Mouse (Mus musculus) thymus, adult 2 months (tissue): Measurements from ENCODE around the gene Gpr65. TPM values are rescaled to one million over a fixed set of nuclear protein-coding genes. Genes with fewer than 3 reads are reported as not detected.
"Not testable (repeated sequence)": the region's sequence is repeated elsewhere in the genome, so short reads cannot be mapped to it uniquely, and the experiment has no call there.

Experiments used
- DNase-seq: peaks from one replicate; pipeline ENCODE4 v3.0.0; 2021
- H3K27ac ChIP-seq: fragments of 200-500 bp; 2 replicates; pipeline ENCODE4 v1.5.1; 2012; ENCODE audit warnings: low read length, control low read depth; ENCODE audit not compliant: control insufficient read depth, insufficient read depth
- H3K27me3 ChIP-seq: fragments of 200-500 bp; 2 replicates; pipeline ENCODE4 v1.6.1; 2012; ENCODE audit warnings: mild to moderate bottlenecking, low read length, moderate library complexity, mixed read lengths; ENCODE audit not compliant: control insufficient read depth, insufficient read depth
- H3K36me3 ChIP-seq: fragments of 200-500 bp; 2 replicates; pipeline ENCODE4 v1.6.1; 2012; ENCODE audit warnings: mild to moderate bottlenecking, low read length, moderate library complexity; ENCODE audit not compliant: control insufficient read depth, insufficient read depth
- H3K4me1 ChIP-seq: fragments of 200-500 bp; replicated peaks from 2 replicates; pipeline ENCODE4 v1.6.1; 2012; ENCODE audit warnings: low read length; ENCODE audit not compliant: control insufficient read depth, insufficient read depth
- H3K4me3 ChIP-seq: fragments of 200-500 bp; 2 replicates; pipeline ENCODE4 v1.5.1; 2012; ENCODE audit warnings: mild to moderate bottlenecking, low read length, control low read depth, moderate library complexity; ENCODE audit not compliant: control insufficient read depth, insufficient read depth
- CTCF ChIP-seq: fragments of 200-500 bp; IDR thresholded peaks from 2 replicates; pipeline ENCODE4 v1.5.1; 2012; ENCODE audit warnings: mild to moderate bottlenecking, control low read depth, low read length, moderate library complexity, borderline replicate concordance; ENCODE audit not compliant: control insufficient read depth, poor library complexity, insufficient read depth; ENCODE audit errors: extremely low read depth
- POLR2A ChIP-seq: fragments of 200-500 bp; IDR thresholded peaks from 2 replicates; pipeline ENCODE4 v1.6.1; 2012; ENCODE audit warnings: mild to moderate bottlenecking, low read length, control low read depth, moderate library complexity; ENCODE audit not compliant: control insufficient read depth, poor library complexity, insufficient read depth; ENCODE audit errors: extremely low read depth
- WGBS: fragments of 180-500 bp; shearing (Covaris S2); methylation state at CpG from one replicate; pipeline ENCODE4 v1.1.7; 2018; 5-methylcytosine and 5-hydroxymethylcytosine counted together
- polyA plus RNA-seq: library from polyadenylated mRNA; depleted of rRNA; stranded (reverse); fragments of >200 nt; gene quantifications from 2 replicates; pipeline ENCODE4 v1.2.3, GENCODE M21; 2012; rRNA removed

Gpr65 gene
- polyA plus RNA-seq, 1 experiment = 15.1 TPM

DNA sequence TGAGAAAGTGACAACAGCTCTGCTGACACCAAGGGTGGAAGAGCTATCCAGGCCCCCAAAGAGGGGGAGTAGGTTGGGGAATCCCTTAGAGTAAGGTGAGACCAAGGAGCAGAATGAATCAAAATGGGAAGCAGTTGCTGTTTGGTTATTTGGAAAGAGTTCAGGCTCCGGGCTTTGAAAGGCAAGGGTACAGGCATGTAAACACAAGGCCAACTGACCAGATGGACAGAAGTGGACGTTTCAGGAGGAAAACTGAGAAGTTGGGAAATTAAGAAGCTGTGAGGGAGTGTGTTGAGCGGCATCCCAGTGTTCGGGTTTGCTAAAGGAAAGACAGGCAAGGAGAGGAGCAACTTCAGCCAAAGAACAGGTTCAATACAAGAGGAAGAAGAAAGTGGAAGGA is 54.0 kb downstream of the Gpr65 start:
- WGBS = 91% methylated on average over 4 of the region's 4 CpGs
- H3K4me3 ChIP-seq = no peak overlapping the region

GRCm38 (mm10) chr12:98324170-98324569 is 55.7 kb downstream of the Gpr65 start:
- not testable (repeated sequence) for H3K27ac ChIP-seq, H3K4me3 ChIP-seq, H3K27me3 ChIP-seq, H3K36me3 ChIP-seq, H3K4me1 ChIP-seq
- DNase-seq = peak; percentile 3
- no CpG with 5 or more reads among the region's 1 CpGs for WGBS

More for the DNA sequence above, 54.0 kb downstream of the Gpr65 start:
- H3K27me3 ChIP-seq = no peaks in the 10 kb centered on the region
- no peak for DNase-seq
- TF ChIP-seq POLR2A (no peak), CTCF (no peak)
- no peaks in the 10 kb centered on the region for H3K4me1 ChIP-seq
- H3K36me3 ChIP-seq = no peaks in the 10 kb centered on the region
- no peak overlapping the region for H3K27ac ChIP-seq

Other genes starting within 250 kb of the Gpr65 start
- 8.9 and 9.3 TPM in 2 replicates for gene Galc, start 9.2 kb upstream of the Gpr65 start, polyA plus RNA-seq